Mouse (Mus musculus): ENCODE measurements around the gene Gm13420.

DNA sequence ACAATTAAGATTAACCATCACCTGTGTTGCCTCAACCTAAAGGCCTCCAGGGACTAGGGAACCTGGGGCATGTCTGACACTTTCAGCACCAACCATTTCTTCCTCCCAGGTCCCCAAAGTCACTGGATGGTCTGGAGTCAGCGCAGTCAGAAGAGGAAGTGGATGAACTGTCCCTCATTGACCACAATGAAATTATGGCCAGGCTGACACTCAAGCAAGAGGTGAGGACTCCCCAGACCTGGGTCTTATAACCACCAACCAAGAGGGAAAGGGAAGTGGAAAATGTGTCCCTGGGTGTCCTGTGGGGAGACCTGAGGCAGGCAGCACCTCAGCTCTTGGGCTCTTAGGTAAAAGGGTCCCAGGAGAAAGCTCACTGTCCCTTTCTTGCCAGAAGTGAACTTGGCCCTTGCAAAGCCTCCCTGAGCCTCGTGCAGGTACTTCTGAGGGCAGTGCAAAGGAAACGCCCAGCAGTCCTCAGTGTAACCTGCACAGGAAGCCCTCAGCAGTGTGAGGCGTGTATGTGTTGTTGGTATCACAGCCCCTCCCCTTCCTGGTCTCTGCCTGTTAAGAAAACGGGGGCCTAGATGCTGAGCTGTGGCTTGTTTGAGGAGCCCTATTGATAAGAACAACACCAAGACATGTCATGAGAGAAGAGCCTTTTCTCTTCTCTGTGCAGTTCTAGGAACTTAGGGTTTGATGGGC lies 26.7 kb downstream of the Gm13420 start:
- TF ChIP-seq CTCF (IDR thresholded peaks at IDR 0.05; ENCODE audit: low read depth), result no peak
- no peak for TF ChIP-seq EP300 (optimal IDR thresholded peaks at IDR 0.05)
